Mouse (Mus musculus): ENCODE results near the gene Itpr3. TPM values are rescaled to one million over a fixed set of nuclear protein-coding genes. Genes with fewer than 3 reads are reported as not detected.

Itpr3 gene
- polyA plus RNA-seq, 1 experiment from 2014 or later, result 2.2 TPM

DNA sequence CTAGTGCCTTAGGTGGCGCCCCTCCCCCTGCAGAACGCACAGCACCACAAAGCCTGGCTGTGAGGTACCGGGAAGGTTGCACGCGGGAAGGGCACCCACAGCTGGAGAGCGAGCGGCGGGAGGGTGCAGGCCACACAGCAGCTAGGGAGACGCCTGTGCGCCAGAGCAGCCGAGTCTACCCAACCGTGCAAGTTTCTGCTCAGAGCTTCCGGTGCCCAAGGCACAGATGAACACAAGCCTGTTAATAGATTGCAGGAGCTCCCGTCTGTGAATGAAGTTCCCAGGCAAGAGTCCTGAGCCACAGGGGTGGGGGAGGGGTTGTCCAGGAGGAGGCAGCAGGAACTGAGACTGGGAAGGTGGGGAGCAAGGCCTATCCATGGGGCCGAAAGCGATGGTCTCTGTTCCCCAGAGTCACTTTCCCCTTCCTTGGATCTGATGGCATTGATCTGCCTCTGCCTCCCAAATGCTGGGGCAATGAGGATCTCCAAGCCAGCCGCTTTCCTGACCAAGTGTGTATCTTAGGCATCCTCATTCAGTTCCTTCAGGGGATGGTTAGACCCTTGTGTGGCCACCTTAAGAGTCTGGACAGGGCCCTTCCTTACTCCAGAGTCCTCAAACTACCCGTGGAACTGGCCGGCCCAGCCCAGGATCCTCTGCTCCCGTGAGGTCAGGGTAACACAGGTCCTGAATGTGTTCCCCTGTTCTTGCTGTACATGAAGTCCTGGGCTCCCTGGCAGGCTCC, 16.6 kb upstream of the Itpr3 start:
- Histone ChIP-seq H3K27me3 (replicated peaks) (0 out of 2 replicates have a peak, but pooled peaks cover 12% of the 10 kb centered on the region), H3K4me3 (no peak overlapping the region), H3K36me3 (no peaks in the 10 kb centered on the region), H3K9me3 (no peaks in the 10 kb centered on the region), H3K4me1 (peaks cover 38% of the 10 kb centered on the region), H3K9ac (0 out of 2 replicates have a peak overlapping the region, but pooled peaks have one; percentile 13), H3K27ac (no peak overlapping the region), H3K4me2 (replicated peaks) (peak overlapping the region; percentile 47)
- 12% methylated on average over 20 of the region's 20 CpGs for WGBS
- ATAC-seq (ENCODE audit: low FRiP score, low read depth), result peak; percentile 35; the same call in 1 of the 2 replicates

DNA sequence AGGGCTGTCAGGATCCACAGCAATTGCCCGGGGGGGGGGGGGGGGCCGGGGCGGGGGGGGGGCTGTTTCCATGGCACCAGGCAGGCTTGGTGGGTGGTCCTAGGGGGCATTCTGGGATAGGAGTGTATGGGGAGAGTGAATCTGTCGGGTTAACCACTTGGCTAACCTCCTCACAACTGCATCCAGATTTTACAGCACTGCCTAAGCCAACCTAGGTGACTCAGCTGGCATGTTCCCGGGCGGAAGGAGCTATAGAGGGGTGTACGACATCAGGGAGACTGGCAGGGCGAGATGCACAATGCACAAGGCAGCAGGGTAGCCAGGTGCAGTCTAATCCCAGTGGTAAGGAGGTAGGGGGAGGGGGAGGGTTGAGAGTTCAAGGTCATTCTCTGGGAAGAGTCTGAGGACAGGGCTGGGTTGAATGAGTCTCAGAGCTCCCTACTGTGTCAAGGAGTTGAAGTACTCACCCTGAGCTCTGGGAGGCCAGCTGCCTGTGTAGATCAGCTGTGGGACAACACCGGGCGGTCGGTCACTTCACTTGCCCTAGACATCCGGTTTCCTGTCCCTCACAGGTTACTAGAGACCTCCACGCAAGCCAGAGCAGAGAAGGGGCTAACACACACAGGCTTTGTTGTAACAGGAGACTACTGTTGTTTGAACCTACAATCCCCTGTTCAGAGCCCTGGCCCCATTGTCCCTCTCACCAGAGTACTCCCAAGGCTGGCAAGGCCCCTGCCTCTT, 15.9 kb upstream of the Itpr3 start:
- 0 out of 2 replicates have a peak overlapping the region, but pooled peaks have one; percentile 13 for H3K9ac ChIP-seq
- H3K27me3 ChIP-seq (replicated peaks), result 0 out of 2 replicates have a peak, but pooled peaks cover 12% of the 10 kb centered on the region
- no peaks in the 10 kb centered on the region for H3K36me3 ChIP-seq
- peaks cover 38% of the 10 kb centered on the region for H3K4me1 ChIP-seq
- no peak for ATAC-seq (ENCODE audit: low FRiP score, low read depth)
- no peak overlapping the region for H3K27ac ChIP-seq
- H3K9me3 ChIP-seq, result no peaks in the 10 kb centered on the region
- no peak overlapping the region for H3K4me3 ChIP-seq
- H3K4me2 ChIP-seq (replicated peaks), result 0 out of 2 replicates have a peak overlapping the region, but pooled peaks have one; percentile 47
- WGBS, result 46% methylated on average over 12 of the region's 13 CpGs

DNA sequence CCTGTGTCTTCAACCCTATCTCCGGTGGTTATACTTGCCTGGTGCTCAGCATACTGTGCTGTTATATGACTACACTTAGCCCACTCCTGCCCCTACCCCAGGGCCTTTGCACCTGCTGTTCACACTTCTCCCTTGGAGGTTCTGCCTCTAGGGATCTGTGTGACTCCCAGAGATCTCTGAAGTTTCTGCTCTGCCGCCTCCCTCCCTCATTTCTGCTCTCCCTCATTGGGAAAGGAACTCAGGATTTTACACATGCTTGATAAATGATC, 15.4 kb upstream of the Itpr3 start:
- no peak overlapping the region for H3K4me2 ChIP-seq (replicated peaks)
- H3K36me3 ChIP-seq, result no peaks in the 10 kb centered on the region
- peaks cover 38% of the 10 kb centered on the region for H3K4me1 ChIP-seq
- no peak overlapping the region for H3K27ac ChIP-seq
- no peak overlapping the region for H3K4me3 ChIP-seq
- 0 out of 2 replicates have a peak, but pooled peaks cover 12% of the 10 kb centered on the region for H3K27me3 ChIP-seq (replicated peaks)
- ATAC-seq (ENCODE audit: low FRiP score, low read depth), result no peak
- H3K9ac ChIP-seq, result no peak overlapping the region
- 90% methylated on average over 2 of the region's 2 CpGs for WGBS
- no peaks in the 10 kb centered on the region for H3K9me3 ChIP-seq

DNA sequence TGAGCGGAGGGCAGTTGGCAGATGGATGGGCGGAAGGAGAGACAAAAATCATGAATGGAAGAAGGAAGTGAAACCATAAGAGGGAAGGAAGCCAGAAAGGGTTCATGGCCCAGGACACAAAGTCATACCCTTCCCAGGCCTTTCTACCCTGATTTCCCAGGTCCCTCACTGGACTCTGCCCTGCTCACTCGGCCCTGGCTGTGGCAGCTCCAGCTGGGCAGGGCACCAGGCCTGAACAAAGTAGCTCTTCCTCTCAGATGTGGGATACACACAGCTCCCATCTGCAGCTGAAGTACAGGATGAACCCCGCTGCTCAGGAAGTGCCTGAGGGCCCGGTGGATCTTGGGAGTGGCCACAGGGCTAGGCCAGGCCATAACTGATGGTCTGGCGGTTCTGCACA, 14.3 kb upstream of the Itpr3 start:
- H3K9me3 ChIP-seq, result no peaks in the 10 kb centered on the region
- WGBS, result 69% methylated on average over 6 of the region's 6 CpGs
- H3K4me1 ChIP-seq, result peaks cover 35% of the 10 kb centered on the region
- no peak overlapping the region for H3K4me3 ChIP-seq
- H3K27ac ChIP-seq, result no peak overlapping the region
- 0 out of 2 replicates have a peak, but pooled peaks cover 10% of the 10 kb centered on the region for H3K27me3 ChIP-seq (replicated peaks)
- no peak overlapping the region for H3K9ac ChIP-seq
- no peak for ATAC-seq (ENCODE audit: low FRiP score, low read depth)
- H3K4me2 ChIP-seq (replicated peaks), result no peak overlapping the region
- no peaks in the 10 kb centered on the region for H3K36me3 ChIP-seq

DNA sequence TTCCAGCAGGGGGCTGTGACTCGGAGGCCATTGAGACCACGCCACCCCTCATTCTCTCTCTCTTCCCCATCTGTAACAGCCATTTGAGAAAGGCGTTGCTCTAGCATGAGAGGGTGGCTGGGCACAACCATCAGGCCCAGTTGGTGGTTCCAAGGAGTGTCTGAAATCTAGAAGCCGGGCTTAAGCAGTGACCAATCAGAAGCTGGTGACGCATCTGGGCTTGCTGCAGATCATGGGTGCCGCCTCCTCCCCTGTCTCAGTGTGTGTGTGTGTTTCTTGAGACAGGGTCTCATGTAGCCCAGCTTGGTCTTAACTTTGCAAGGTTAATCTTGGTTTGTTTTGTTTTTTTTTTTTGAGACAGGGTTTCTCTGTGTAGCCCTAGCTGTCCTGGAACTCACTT, 11.9 kb upstream of the Itpr3 start:
- H3K4me3 ChIP-seq, result no peak overlapping the region
- no peaks in the 10 kb centered on the region for H3K9me3 ChIP-seq
- no peak overlapping the region for H3K4me2 ChIP-seq (replicated peaks)
- peaks cover 22% of the 10 kb centered on the region for H3K4me1 ChIP-seq
- no peak for ATAC-seq (ENCODE audit: low FRiP score, low read depth)
- H3K36me3 ChIP-seq, result no peaks in the 10 kb centered on the region
- no peak overlapping the region for H3K27ac ChIP-seq
- no peaks in the 10 kb centered on the region for H3K27me3 ChIP-seq (replicated peaks)
- WGBS, result 88% methylated on average over 6 of the region's 6 CpGs
- H3K9ac ChIP-seq, result no peak overlapping the region

DNA sequence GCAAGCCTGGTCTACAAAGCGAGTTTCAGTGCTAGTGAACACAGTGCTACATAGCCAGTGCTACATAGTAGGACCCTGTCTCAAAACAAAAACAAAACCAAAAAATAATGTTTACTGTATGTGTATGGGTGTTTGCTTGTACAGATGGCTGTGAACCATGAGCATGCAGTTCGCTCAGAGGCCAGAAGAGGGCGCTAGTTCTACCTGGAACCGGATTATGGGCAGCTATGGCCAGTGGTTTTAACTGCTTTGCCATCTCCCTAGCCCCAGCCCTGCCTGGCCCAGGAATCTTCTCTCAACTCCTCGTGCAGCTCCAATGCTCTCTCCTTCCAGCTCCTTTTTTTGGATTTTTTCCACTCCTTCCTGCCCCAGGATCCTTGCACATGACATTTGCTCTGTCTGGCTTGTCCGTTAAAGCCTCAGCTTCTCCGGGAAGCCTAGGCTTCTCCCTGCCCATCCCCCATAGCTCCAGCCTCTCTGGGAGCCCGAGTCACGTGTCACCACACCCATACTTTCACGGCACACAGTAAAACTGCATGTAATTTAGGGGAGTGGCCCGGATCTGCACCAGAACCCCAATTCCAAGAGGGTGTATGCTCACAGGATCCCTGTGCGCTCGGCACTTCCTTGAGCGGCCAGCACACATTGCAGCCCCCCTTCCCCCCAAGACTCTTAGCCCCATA, 9.2 kb upstream of the Itpr3 start:
- Histone ChIP-seq H3K4me2 (replicated peaks) (no peak overlapping the region), H3K9me3 (no peaks in the 10 kb centered on the region), H3K4me3 (no peak overlapping the region), H3K27ac (no peak overlapping the region), H3K9ac (no peak overlapping the region), H3K27me3 (replicated peaks) (no peaks in the 10 kb centered on the region), H3K36me3 (no peaks in the 10 kb centered on the region), H3K4me1 (peaks cover 9% of the 10 kb centered on the region)
- WGBS, result 75% methylated on average over 14 of the region's 14 CpGs
- ATAC-seq (ENCODE audit: low FRiP score, low read depth), result no peak

DNA sequence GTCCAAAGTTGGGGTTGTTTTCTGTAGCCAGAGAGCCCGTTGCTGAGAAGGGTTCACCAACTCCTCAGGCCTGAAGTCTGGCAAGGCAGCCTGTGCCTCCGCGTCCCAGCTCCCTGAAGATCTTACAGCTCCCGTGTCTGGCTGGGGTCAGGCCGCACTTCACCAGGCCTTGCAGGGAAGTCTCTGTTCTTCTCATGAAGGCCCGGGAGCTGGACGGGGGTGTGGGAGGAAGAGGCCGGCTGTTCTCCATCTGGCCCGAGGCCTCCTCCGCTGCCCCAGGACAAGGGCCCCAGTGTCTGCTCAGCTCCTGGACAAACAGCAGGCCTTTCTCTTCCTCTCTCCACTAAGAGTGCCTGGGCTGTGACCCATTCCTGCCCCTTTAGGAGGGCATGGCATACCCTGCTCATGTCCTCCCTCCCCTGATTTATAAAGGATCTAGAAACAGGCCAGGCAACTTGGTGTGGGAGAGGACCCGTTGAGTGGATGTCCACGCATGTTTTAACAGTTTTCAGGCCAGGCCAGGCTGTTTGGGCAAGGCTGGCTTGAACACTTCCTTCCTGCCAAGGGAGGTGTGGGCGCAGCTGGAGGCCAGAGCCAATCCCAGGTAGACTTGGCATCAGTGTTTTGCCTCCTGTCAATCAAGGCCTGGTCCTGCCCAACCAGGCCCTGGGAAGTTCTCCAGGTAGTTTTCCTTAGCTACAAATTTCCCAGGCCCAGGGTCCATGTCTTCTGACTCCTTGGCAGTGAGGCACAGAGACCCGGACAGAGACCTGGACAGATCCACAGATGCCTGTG, 8.5 kb upstream of the Itpr3 start:
- ATAC-seq (ENCODE audit: low FRiP score, low read depth), result no peak
- WGBS, result 69% methylated on average over 14 of the region's 14 CpGs
- Histone ChIP-seq H3K36me3 (no peaks in the 10 kb centered on the region), H3K9me3 (no peaks in the 10 kb centered on the region), H3K27me3 (replicated peaks) (no peaks in the 10 kb centered on the region), H3K4me1 (peaks cover 5% of the 10 kb centered on the region), H3K4me2 (replicated peaks) (no peak overlapping the region), H3K4me3 (no peak overlapping the region), H3K9ac (no peak overlapping the region), H3K27ac (no peak overlapping the region)

DNA sequence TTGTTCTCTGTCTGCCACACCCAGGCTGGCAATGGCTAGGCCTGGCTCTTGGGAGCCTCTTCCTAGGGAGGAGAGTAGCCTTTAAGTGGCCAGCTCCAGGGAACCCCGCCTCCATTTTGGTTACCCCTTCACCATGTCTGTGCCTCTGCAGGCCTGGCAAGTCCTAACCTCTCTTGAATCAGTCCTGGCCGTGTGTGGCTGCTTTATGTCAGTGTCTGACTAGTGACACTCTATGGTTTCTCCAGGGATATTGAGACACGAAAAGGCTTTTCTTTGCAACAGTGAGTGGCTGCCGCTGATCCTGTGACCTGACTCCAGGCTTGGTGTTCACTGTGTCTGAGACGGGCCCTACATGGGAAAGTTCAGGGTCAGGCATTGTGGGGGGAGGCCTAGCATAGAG, 6.3 kb upstream of the Itpr3 start:
- H3K36me3 ChIP-seq, result no peaks in the 10 kb centered on the region
- H3K27me3 ChIP-seq (replicated peaks), result peaks cover 4% of the 10 kb centered on the region
- no peak overlapping the region for H3K4me3 ChIP-seq
- no peak for ATAC-seq (ENCODE audit: low FRiP score, low read depth)
- no peak overlapping the region for H3K9ac ChIP-seq
- no peaks in the 10 kb centered on the region for H3K9me3 ChIP-seq
- WGBS, result 68% methylated on average over 5 of the region's 5 CpGs
- H3K4me2 ChIP-seq (replicated peaks), result no peak overlapping the region
- H3K4me1 ChIP-seq, result peaks cover 5% of the 10 kb centered on the region
- H3K27ac ChIP-seq, result no peak overlapping the region

DNA sequence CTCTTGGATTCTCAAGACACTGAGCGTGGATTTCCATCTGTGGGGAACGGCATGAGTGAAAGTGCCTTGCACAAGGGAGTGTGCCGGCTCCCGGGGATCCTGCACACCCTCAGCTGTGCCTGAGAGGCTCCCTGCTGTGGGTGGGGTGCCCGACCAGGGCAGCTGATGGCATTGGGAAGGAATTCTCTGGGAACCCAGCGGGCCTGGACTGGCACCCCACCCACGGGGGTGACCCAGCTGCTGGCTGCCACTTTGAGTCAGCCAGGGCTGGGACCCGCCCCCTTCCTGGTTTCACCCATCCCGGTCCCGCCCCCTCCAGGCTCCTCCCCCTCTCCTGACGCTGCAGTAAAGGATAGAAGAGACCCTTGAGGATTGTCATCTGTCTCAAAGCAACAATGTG, 5.6 kb upstream of the Itpr3 start:
- Histone ChIP-seq H3K4me2 (replicated peaks) (peak overlapping the region; percentile 24; the same call in 1 of the 2 replicates), H3K4me1 (peaks cover 12% of the 10 kb centered on the region), H3K27ac (no peak overlapping the region), H3K9me3 (no peaks in the 10 kb centered on the region), H3K9ac (no peak overlapping the region), H3K4me3 (no peak overlapping the region), H3K27me3 (replicated peaks) (peaks cover 11% of the 10 kb centered on the region), H3K36me3 (no peaks in the 10 kb centered on the region)
- 33% methylated on average over 10 of the region's 11 CpGs for WGBS
- no peak for ATAC-seq (ENCODE audit: low FRiP score, low read depth)

DNA sequence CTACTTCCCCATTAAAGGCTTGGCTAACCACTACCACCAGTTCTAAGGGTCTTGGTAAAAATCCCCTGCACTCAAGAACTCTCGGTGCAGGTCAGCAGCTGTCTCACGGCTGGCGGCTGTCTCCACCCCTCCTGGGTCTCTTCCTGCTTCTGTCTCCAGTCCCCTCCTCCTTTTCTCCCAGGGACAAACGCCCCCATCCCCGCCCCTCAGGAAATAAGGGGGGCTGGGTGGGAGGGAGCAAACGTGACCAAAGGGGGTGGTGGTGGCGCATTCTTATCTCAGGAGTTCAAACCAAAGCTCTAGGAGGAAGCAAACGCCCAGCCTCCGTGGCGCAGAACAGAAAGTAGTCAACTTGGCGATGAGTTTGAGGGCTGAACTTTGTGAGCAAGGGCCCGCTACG, 934 bp upstream of the Itpr3 start:
- Histone ChIP-seq H3K27me3 (replicated peaks) (peaks cover 36% of the 10 kb centered on the region), H3K4me1 (peaks cover 22% of the 10 kb centered on the region), H3K9ac (no peak overlapping the region), H3K9me3 (no peaks in the 10 kb centered on the region), H3K27ac (no peak overlapping the region), H3K4me3 (peak overlapping the region; percentile 11; the same call in 1 of the 2 replicates), H3K4me2 (replicated peaks) (peak overlapping the region; percentile 74), H3K36me3 (no peaks in the 10 kb centered on the region)
- no peak for ATAC-seq (ENCODE audit: low FRiP score, low read depth)
- under 1% methylated on average over 13 of the region's 13 CpGs for WGBS

DNA sequence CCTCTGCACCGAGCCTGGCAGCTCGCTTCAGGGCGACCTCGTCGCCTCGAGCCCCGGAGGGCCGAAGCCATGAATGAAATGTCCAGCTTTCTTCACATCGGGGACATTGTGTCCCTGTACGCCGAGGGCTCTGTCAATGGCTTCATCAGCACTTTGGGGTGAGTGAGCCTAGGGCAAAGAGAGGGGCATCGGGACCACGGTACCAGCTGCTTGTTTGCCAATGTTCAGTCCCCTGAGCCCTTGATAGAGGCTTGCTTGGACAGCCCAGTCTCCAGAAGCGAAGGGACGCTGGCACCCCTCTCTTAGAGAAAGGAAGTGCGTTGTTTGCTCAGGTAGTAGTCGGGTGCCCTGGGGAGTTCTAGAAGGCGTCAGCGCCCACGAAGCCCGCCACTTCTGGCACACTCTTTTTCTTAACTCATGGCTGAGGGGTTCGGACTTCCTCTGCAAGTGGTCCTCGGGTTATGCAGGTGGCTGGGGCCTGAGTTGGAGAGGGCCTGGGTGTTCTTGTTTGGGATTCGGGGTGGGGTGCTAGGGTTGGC, 482 bp downstream of the Itpr3 start:
- no peaks in the 10 kb centered on the region for H3K36me3 ChIP-seq
- H3K9ac ChIP-seq, result peak overlapping the region; percentile 55; the same call in 1 of the 2 replicates
- peaks cover 36% of the 10 kb centered on the region for H3K27me3 ChIP-seq (replicated peaks)
- H3K4me1 ChIP-seq, result peaks cover 17% of the 10 kb centered on the region; the same call in 1 of the 2 replicates
- 1% methylated on average over 24 of the region's 24 CpGs for WGBS
- H3K27ac ChIP-seq, result no peak overlapping the region
- peak overlapping the region; percentile 74 for H3K4me2 ChIP-seq (replicated peaks)
- no peak for ATAC-seq (ENCODE audit: low FRiP score, low read depth)
- no peaks in the 10 kb centered on the region for H3K9me3 ChIP-seq
- peak overlapping the region; percentile 45 for H3K4me3 ChIP-seq
